Mouse (Mus musculus): ENCODE measurements at regions not wholly inside any gene's neighbourhood (a gene's known extent, or its start where the extent isn't known, plus 50 kb on each side); places are given as distances from the start of the nearest gene placed in this dataset.

GRCm38 (mm10) chr2:9564487-9565043 is 316.5 kb upstream of the 4930412O13Rik start:
- Histone ChIP-seq H3K9ac (no peak overlapping the region), H3K4me3 (no peak overlapping the region), H3K9me3 (no peaks in the 10 kb centered on the region), H3K27ac (replicated peaks) (no peak overlapping the region), H3K4me1 (replicated peaks) (no peaks in the 10 kb centered on the region), H3K27me3 (no peaks in the 10 kb centered on the region), H3K4me2 (no peak overlapping the region), H3K36me3 (no peaks in the 10 kb centered on the region)
- no peak for ATAC-seq (ENCODE audit: low FRiP score, low read depth)
- 61% methylated on average over 6 of the region's 6 CpGs for WGBS

GRCm38 (mm10) chr2:9569220-9569619 is 311.8 kb upstream of the 4930412O13Rik start:
- no peaks in the 10 kb centered on the region for H3K27me3 ChIP-seq
- no peak overlapping the region for H3K4me3 ChIP-seq
- H3K9ac ChIP-seq = no peak overlapping the region
- no peak for ATAC-seq (ENCODE audit: low FRiP score, low read depth)
- no peak overlapping the region for H3K27ac ChIP-seq (replicated peaks)
- no peaks in the 10 kb centered on the region for H3K9me3 ChIP-seq
- H3K36me3 ChIP-seq = no peaks in the 10 kb centered on the region
- no peak overlapping the region for H3K4me2 ChIP-seq
- no peaks in the 10 kb centered on the region for H3K4me1 ChIP-seq (replicated peaks)
- WGBS = 72% methylated on average over 4 of the region's 4 CpGs

DNA sequence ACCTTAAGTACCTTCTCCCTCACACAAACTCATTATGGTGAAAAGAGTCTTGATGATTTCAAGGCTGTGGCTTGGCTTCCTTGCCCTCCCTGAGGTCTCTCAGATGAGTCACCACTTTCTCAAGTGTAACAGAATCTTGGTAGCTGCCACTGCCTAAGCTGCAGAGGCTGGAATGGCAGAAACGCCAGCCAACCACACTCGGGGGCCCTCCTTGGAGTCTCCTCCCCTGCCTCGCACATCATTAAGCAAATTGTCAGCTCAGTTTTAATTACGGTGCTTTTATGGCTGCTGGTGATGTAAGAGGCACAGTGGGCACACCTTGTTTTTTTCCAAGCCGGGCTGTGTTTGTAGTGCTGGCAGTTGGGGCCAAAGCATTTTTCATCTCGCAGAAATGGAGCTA is 306.9 kb upstream of the 4930412O13Rik start:
- Histone ChIP-seq H3K4me3 (no peak overlapping the region), H3K36me3 (no peaks in the 10 kb centered on the region), H3K4me1 (replicated peaks) (no peaks in the 10 kb centered on the region), H3K9ac (no peak overlapping the region), H3K27ac (replicated peaks) (no peak overlapping the region), H3K4me2 (0 out of 2 replicates have a peak overlapping the region, but pooled peaks have one; percentile 13), H3K27me3 (no peaks in the 10 kb centered on the region), H3K9me3 (no peaks in the 10 kb centered on the region)
- WGBS = 52% methylated on average over 6 of the region's 6 CpGs
- ATAC-seq (ENCODE audit: low FRiP score, low read depth) = peak; percentile 68; the same call in 1 of the 2 replicates

GRCm38 (mm10) chr2:9574651-9575050 is 306.4 kb upstream of the 4930412O13Rik start:
- no peaks in the 10 kb centered on the region for H3K9me3 ChIP-seq
- no peak overlapping the region for H3K9ac ChIP-seq
- ATAC-seq (ENCODE audit: low FRiP score, low read depth) = no peak
- no peak overlapping the region for H3K27ac ChIP-seq (replicated peaks)
- H3K4me1 ChIP-seq (replicated peaks) = no peaks in the 10 kb centered on the region
- no peaks in the 10 kb centered on the region for H3K36me3 ChIP-seq
- no peak overlapping the region for H3K4me2 ChIP-seq
- H3K4me3 ChIP-seq = no peak overlapping the region
- 90% methylated on average over 5 of the region's 5 CpGs for WGBS
- no peaks in the 10 kb centered on the region for H3K27me3 ChIP-seq

DNA sequence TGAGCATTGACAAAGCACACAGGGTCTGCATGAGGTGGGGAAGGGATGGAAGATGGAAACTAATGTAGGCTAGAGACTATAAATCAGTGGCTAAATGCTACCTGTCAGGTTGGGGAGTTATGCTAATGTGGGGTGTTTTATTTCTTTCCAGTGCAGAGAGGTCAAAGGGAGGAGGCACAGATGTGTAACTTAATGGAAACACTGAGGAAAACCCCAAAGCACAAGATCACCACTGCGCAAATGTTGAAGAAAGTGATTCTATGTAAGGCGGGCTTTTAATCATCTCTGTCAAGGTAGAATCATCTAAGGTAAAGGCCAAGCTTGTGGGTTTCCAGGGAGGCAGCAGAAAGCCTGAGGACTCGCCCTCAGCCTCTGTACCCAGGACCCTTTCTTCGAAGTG is 303.2 kb upstream of the 4930412O13Rik start:
- Histone ChIP-seq H3K27ac (replicated peaks) (no peak overlapping the region), H3K9me3 (no peaks in the 10 kb centered on the region), H3K27me3 (no peaks in the 10 kb centered on the region), H3K4me2 (no peak overlapping the region), H3K36me3 (no peaks in the 10 kb centered on the region), H3K9ac (no peak overlapping the region), H3K4me1 (replicated peaks) (no peaks in the 10 kb centered on the region), H3K4me3 (no peak overlapping the region)
- no peak for ATAC-seq (ENCODE audit: low FRiP score, low read depth)
- 83% methylated on average over 4 of the region's 4 CpGs for WGBS

GRCm38 (mm10) chr2:9587389-9587788 is 293.7 kb upstream of the 4930412O13Rik start:
- Histone ChIP-seq H3K9ac (no peak overlapping the region), H3K4me3 (no peak overlapping the region), H3K36me3 (no peaks in the 10 kb centered on the region), H3K27me3 (no peaks in the 10 kb centered on the region), H3K4me2 (no peak overlapping the region), H3K9me3 (no peaks in the 10 kb centered on the region), H3K4me1 (replicated peaks) (no peaks in the 10 kb centered on the region), H3K27ac (replicated peaks) (no peak overlapping the region)
- WGBS = 96% methylated on average over 3 of the region's 3 CpGs
- no peak for ATAC-seq (ENCODE audit: low FRiP score, low read depth)

DNA sequence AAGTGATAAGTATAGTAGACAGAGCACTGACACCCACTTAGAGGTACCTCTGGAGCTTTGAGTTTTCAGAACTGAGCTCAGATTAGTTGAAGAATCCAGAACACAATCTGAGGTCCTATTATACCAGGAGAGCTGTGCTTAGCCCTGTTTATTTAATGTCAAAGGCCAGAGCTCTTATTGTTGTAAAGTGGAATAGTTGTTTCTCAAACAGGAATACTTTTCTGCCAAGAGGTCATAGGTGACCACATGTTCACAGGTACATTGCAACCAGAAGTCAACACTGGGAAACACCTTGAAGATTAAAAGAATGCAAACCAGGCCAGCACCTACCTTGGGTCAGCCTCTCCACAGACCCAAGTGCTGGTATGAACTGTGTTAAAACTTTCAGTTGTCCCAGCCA is 291.9 kb upstream of the 4930412O13Rik start:
- Histone ChIP-seq H3K27ac (replicated peaks) (no peak overlapping the region), H3K9ac (no peak overlapping the region), H3K4me3 (no peak overlapping the region), H3K36me3 (no peaks in the 10 kb centered on the region), H3K27me3 (no peaks in the 10 kb centered on the region), H3K4me2 (no peak overlapping the region), H3K4me1 (replicated peaks) (0 out of 2 replicates have a peak, but pooled peaks cover 5% of the 10 kb centered on the region), H3K9me3 (no peaks in the 10 kb centered on the region)
- ATAC-seq (ENCODE audit: low FRiP score, low read depth) = no peak

- no peaks in the 10 kb centered on the region for H3K9me3 ChIP-seq
- 93% methylated on average over 1 of the region's 1 CpGs for WGBS
- ATAC-seq (ENCODE audit: low FRiP score, low read depth) = no peak
- H3K36me3 ChIP-seq = no peaks in the 10 kb centered on the region
- H3K9ac ChIP-seq = no peak overlapping the region
- 0 out of 2 replicates have a peak, but pooled peaks cover 6% of the 10 kb centered on the region for H3K4me1 ChIP-seq (replicated peaks)
- H3K4me2 ChIP-seq = no peak overlapping the region
- no peak overlapping the region for H3K27ac ChIP-seq (replicated peaks)
- no peak overlapping the region for H3K4me3 ChIP-seq
- H3K27me3 ChIP-seq = no peaks in the 10 kb centered on the region
Observed at GRCm38 (mm10) chr2:9592531-9592930, 288.5 kb upstream of the 4930412O13Rik start.

DNA sequence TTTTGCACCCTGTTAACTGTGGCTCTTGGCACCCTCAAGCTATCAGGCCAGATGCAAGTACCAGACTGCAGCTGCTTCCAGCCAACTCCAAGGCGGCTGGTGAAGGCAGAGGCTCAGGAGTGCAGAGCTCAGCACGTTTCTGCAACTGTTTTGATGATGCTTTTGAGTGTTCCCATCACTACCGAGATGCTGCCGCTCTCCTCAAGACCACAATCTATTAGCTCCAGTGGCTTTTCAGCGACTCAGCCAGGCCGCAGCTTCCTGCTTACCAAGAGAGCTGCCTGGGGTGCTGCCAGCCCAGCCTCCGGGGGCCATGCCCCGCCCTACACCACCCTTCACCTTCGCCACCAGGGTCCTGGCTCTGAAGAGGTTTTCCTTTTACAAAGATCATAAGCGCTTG is 287.1 kb upstream of the 4930412O13Rik start:
- WGBS = 43% methylated on average over 10 of the region's 10 CpGs
- no peaks in the 10 kb centered on the region for H3K36me3 ChIP-seq
- H3K9ac ChIP-seq = no peak overlapping the region
- H3K4me3 ChIP-seq = no peak overlapping the region
- no peak overlapping the region for H3K4me2 ChIP-seq
- H3K27me3 ChIP-seq = no peaks in the 10 kb centered on the region
- ATAC-seq (ENCODE audit: low FRiP score, low read depth) = no peak
- H3K4me1 ChIP-seq (replicated peaks) = 0 out of 2 replicates have a peak, but pooled peaks cover 6% of the 10 kb centered on the region
- H3K9me3 ChIP-seq = no peaks in the 10 kb centered on the region
- H3K27ac ChIP-seq (replicated peaks) = no peak overlapping the region

GRCm38 (mm10) chr2:9595236-9595850 is 285.7 kb upstream of the 4930412O13Rik start:
- no peaks in the 10 kb centered on the region for H3K27me3 ChIP-seq
- 0 out of 2 replicates have a peak, but pooled peaks cover 6% of the 10 kb centered on the region for H3K4me1 ChIP-seq (replicated peaks)
- WGBS = 76% methylated on average over 8 of the region's 8 CpGs
- H3K4me3 ChIP-seq = no peak overlapping the region
- ATAC-seq (ENCODE audit: low FRiP score, low read depth) = no peak
- no peaks in the 10 kb centered on the region for H3K36me3 ChIP-seq
- no peaks in the 10 kb centered on the region for H3K9me3 ChIP-seq
- no peak overlapping the region for H3K9ac ChIP-seq
- no peak overlapping the region for H3K27ac ChIP-seq (replicated peaks)
- H3K4me2 ChIP-seq = no peak overlapping the region

- Histone ChIP-seq H3K4me1 (replicated peaks) (0 out of 2 replicates have a peak, but pooled peaks cover 6% of the 10 kb centered on the region), H3K4me2 (no peak overlapping the region), H3K9me3 (no peaks in the 10 kb centered on the region), H3K9ac (no peak overlapping the region), H3K27ac (replicated peaks) (no peak overlapping the region), H3K27me3 (no peaks in the 10 kb centered on the region), H3K4me3 (no peak overlapping the region), H3K36me3 (no peaks in the 10 kb centered on the region)
- WGBS = 77% methylated on average over 12 of the region's 12 CpGs
- no peak for ATAC-seq (ENCODE audit: low FRiP score, low read depth)
Observed at GRCm38 (mm10) chr2:9596135-9596534, 284.9 kb upstream of the 4930412O13Rik start.

- H3K36me3 ChIP-seq = no peaks in the 10 kb centered on the region
- no peak overlapping the region for H3K27ac ChIP-seq (replicated peaks)
- WGBS = 39% methylated on average over 6 of the region's 6 CpGs
- no peak overlapping the region for H3K9ac ChIP-seq
- H3K4me1 ChIP-seq (replicated peaks) = 0 out of 2 replicates have a peak, but pooled peaks cover 4% of the 10 kb centered on the region
- H3K4me3 ChIP-seq = no peak overlapping the region
- H3K4me2 ChIP-seq = no peak overlapping the region
- H3K9me3 ChIP-seq = no peaks in the 10 kb centered on the region
- ATAC-seq (ENCODE audit: low FRiP score, low read depth) = peak; percentile 59; the same call in 1 of the 2 replicates
- no peaks in the 10 kb centered on the region for H3K27me3 ChIP-seq
Observed at GRCm38 (mm10) chr2:9604984-9605383, 276.1 kb upstream of the 4930412O13Rik start.

- no peak overlapping the region for H3K4me2 ChIP-seq
- no peak for ATAC-seq (ENCODE audit: low FRiP score, low read depth)
- 0 out of 2 replicates have a peak, but pooled peaks cover 4% of the 10 kb centered on the region for H3K4me1 ChIP-seq (replicated peaks)
- H3K4me3 ChIP-seq = no peak overlapping the region
- no peak overlapping the region for H3K9ac ChIP-seq
- no peaks in the 10 kb centered on the region for H3K36me3 ChIP-seq
- WGBS = 91% methylated on average over 2 of the region's 2 CpGs
- no peaks in the 10 kb centered on the region for H3K9me3 ChIP-seq
- no peaks in the 10 kb centered on the region for H3K27me3 ChIP-seq
- H3K27ac ChIP-seq (replicated peaks) = no peak overlapping the region
Observed at GRCm38 (mm10) chr2:9607547-9607946, 273.5 kb upstream of the 4930412O13Rik start.

Measured in hindbrain, embryonic 15.5 days (tissue).